Mouse (Mus musculus) liver, embryonic 16.5 days (tissue): ENCODE measurements around the gene S100a11. TPM values are rescaled to one million over a fixed set of nuclear protein-coding genes. Genes with fewer than 3 reads are reported as not detected.

Experiments used
- ATAC-seq: fragments of 200-750 bp; cut with Nextera tagmentation; 2 replicates; pipeline ENCODE4 v1.8.0; 2017; ENCODE audit warnings: low read depth, mild to moderate bottlenecking, moderate number of reproducible peaks, moderate library complexity
- H3K27ac ChIP-seq: fragments of 300-500 bp; sonication (generic); 2 replicates; pipeline ENCODE4 v1.5.1; 2014; ENCODE audit warnings: mild to moderate bottlenecking, low read length
- H3K27me3 ChIP-seq: fragments of 300-500 bp; sonication (generic); 2 replicates; pipeline ENCODE4 v1.6.1; 2014; ENCODE audit warnings: low read depth, low read length, mixed read lengths; ENCODE audit not compliant: control insufficient read depth, insufficient read depth
- H3K36me3 ChIP-seq: fragments of 300-500 bp; sonication (generic); 2 replicates; pipeline ENCODE4 v1.6.1; 2014; ENCODE audit warnings: mild to moderate bottlenecking; ENCODE audit not compliant: control insufficient read depth, insufficient read depth
- H3K4me1 ChIP-seq: fragments of 300-500 bp; sonication (generic); 2 replicates; pipeline ENCODE4 v1.6.1; 2014; ENCODE audit warnings: low read depth, low read length, mixed read lengths; ENCODE audit not compliant: control insufficient read depth
- H3K4me2 ChIP-seq: fragments of 300-500 bp; sonication (generic); 2 replicates; pipeline ENCODE4 v1.6.1; 2014; ENCODE audit warnings: low read depth, low read length, mixed read lengths
- H3K4me3 ChIP-seq: fragments of 300-500 bp; sonication (generic); 2 replicates; pipeline ENCODE4 v1.5.1; 2014; ENCODE audit warnings: low read depth, mild to moderate bottlenecking, low read length
- H3K9ac ChIP-seq: fragments of 300-500 bp; sonication (generic); 2 replicates; pipeline ENCODE4 v1.6.1; 2014; ENCODE audit warnings: low read depth, low read length
- H3K9me3 ChIP-seq: fragments of 300-500 bp; sonication (generic); replicated peaks from 2 replicates; pipeline ENCODE4 v1.6.1; 2016; ENCODE audit warnings: low read length; ENCODE audit not compliant: control insufficient read depth
- WGBS: fragments of 180-500 bp; shearing (Covaris S2); extraction: QIAGEN DNeasy Blood & Tissue Kit; methylation state at CpG from one replicate; pipeline ENCODE4 v1.1.7; 2014; ENCODE audit not compliant: insufficient replicate concordance; 5-methylcytosine and 5-hydroxymethylcytosine counted together
- polyA plus RNA-seq: library from polyadenylated mRNA; unstranded; fragments of >200 nt; fragmentation: Nextera tagmentation; extraction: Ambion mirVana; gene quantifications from 2 replicates; pipeline ENCODE4 v1.2.1, GENCODE M21; 2015

S100a11 gene
- polyA plus RNA-seq, 1 experiment from 2014 or later = 219 TPM

- no peaks in the 10 kb centered on the region for H3K9me3 ChIP-seq
- H3K36me3 ChIP-seq = no peaks in the 10 kb centered on the region
- no peak overlapping the region for H3K27ac ChIP-seq
- no peak overlapping the region for H3K9ac ChIP-seq
- no peak overlapping the region for H3K4me3 ChIP-seq
- no peaks in the 10 kb centered on the region for H3K27me3 ChIP-seq
- no peak for ATAC-seq
- no peaks in the 10 kb centered on the region for H3K4me1 ChIP-seq
- no peak overlapping the region for H3K4me2 ChIP-seq
These were observed 21.2 kb upstream of the S100a11 start for GRCm38 (mm10) chr3:93499129-93499528.

DNA sequence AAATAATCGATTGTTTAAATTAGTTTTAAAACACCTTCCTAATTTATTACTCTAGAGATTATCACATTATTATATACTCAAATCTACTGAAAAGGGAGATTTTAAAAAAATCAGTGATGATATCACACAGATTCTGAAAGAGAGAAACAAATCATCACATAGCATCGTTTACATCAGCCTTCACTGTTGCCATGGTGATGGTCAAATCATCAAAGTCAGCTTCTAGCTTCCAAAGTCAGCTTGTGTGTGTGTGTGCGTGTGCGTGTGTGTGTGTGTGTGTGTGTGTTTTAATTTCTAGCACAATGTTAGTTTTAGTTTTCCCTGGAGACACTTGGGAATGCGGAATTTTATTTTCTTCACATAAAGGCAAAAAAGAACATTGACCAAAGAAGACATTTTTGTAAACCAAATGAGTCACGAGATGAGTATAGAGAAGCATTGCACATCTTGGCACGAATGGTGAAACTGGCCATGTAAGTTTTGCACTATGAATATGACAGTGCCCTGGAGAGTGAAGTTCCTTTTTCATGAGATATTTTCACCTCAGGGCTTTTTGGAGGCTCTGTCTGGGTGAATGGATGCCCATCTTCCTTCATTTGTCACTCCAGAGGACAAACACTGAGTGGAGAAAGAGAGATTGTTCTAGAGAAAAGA lies 15.6 kb upstream of the S100a11 start:
- Histone ChIP-seq H3K9me3 (no peaks in the 10 kb centered on the region), H3K27me3 (no peaks in the 10 kb centered on the region), H3K9ac (no peak overlapping the region), H3K4me2 (no peak overlapping the region), H3K4me3 (no peak overlapping the region), H3K36me3 (no peaks in the 10 kb centered on the region), H3K4me1 (no peaks in the 10 kb centered on the region), H3K27ac (no peak overlapping the region)
- ATAC-seq = no peak
- WGBS = 63% methylated on average over 7 of the region's 7 CpGs

- Histone ChIP-seq H3K4me2 (peak overlapping the region; percentile 32; the same call in 1 of the 2 replicates), H3K27ac (no peak overlapping the region), H3K27me3 (no peaks in the 10 kb centered on the region), H3K4me3 (no peak overlapping the region; the same call in 1 of the 2 replicates), H3K36me3 (no peaks in the 10 kb centered on the region), H3K9me3 (no peaks in the 10 kb centered on the region), H3K9ac (no peak overlapping the region), H3K4me1 (no peaks in the 10 kb centered on the region)
- ATAC-seq = peak; percentile 60
- 24% methylated on average over 30 of the region's 30 CpGs for WGBS
These were observed 14.1 kb upstream of the S100a11 start for GRCm38 (mm10) chr3:93505960-93506863.

DNA sequence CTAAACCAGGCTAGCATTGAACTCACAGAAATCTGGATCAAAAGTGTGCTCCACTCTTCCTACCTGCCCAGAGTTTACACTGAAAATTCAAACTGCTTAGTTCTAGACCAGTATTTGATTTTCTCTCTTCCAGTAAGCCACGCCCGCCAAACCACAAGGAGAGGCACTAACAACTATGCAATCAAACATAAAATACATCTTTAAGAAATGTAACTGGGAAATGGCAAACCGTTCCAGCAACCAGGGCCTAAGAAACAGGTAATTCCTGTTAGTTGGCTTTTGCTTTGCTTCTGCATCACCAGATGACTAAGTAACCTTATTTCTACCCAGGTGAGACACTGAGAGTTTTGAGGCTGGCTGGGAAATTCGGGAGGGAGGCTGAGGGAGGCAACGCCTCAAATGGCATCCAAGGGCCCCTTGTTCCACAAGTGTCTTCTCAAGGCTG lies 13.4 kb upstream of the S100a11 start:
- no peaks in the 10 kb centered on the region for H3K27me3 ChIP-seq
- H3K4me3 ChIP-seq = no peak overlapping the region
- H3K9ac ChIP-seq = no peak overlapping the region
- no peaks in the 10 kb centered on the region for H3K36me3 ChIP-seq
- H3K4me1 ChIP-seq = no peaks in the 10 kb centered on the region
- WGBS = 50% methylated on average over 5 of the region's 5 CpGs
- H3K27ac ChIP-seq = no peak overlapping the region
- no peaks in the 10 kb centered on the region for H3K9me3 ChIP-seq
- ATAC-seq = no peak
- no peak overlapping the region for H3K4me2 ChIP-seq

GRCm38 (mm10) chr3:93509301-93509700 lies 11.0 kb upstream of the S100a11 start:
- Histone ChIP-seq H3K9me3 (no peaks in the 10 kb centered on the region), H3K4me3 (no peak overlapping the region), H3K4me2 (no peak overlapping the region), H3K9ac (no peak overlapping the region), H3K36me3 (no peaks in the 10 kb centered on the region), H3K4me1 (no peaks in the 10 kb centered on the region), H3K27ac (no peak overlapping the region), H3K27me3 (no peaks in the 10 kb centered on the region)
- ATAC-seq = no peak
- 8% methylated on average over 1 of the region's 1 CpGs for WGBS

DNA sequence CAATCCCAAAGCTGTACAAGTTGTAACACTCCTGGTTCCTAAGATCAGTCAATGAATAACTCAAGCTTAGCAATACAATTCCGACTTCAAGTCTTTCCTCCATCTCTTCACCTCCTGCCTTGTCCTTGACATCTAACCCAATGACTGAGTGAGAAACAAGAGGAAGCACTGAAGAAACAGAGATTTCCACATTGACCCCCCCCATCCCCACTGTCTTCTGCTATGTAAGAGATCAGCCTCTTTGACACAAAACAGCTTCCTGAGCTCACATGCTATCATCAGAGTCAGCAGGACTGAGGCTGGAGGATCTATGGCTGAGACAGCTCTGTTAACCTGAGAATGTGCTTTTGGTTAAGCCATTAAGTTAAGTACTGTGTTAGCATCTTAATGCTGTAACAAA lies 9.3 kb upstream of the S100a11 start:
- no peak overlapping the region for H3K4me3 ChIP-seq

GRCm38 (mm10) chr3:93511801-93512200 lies 8.5 kb upstream of the S100a11 start:
- Histone ChIP-seq H3K4me1 (no peaks in the 10 kb centered on the region), H3K4me3 (no peak overlapping the region), H3K9me3 (no peaks in the 10 kb centered on the region), H3K9ac (no peak overlapping the region), H3K27me3 (no peaks in the 10 kb centered on the region), H3K4me2 (no peak overlapping the region), H3K36me3 (no peaks in the 10 kb centered on the region), H3K27ac (no peak overlapping the region)
- 67% methylated on average over 1 of the region's 1 CpGs for WGBS
- ATAC-seq = no peak

More for the DNA sequence above, 9.3 kb upstream of the S100a11 start:
- 45% methylated on average over 1 of the region's 1 CpGs for WGBS
- H3K27me3 ChIP-seq = no peaks in the 10 kb centered on the region
- H3K9ac ChIP-seq = no peak overlapping the region
- H3K36me3 ChIP-seq = no peaks in the 10 kb centered on the region
- ATAC-seq = 0 out of 2 replicates have a peak, but pooled peaks have one; percentile 27
- H3K27ac ChIP-seq = 0 out of 2 replicates have a peak overlapping the region, but pooled peaks have one; percentile 14
- H3K9me3 ChIP-seq = no peaks in the 10 kb centered on the region
- no peaks in the 10 kb centered on the region for H3K4me1 ChIP-seq
- H3K4me2 ChIP-seq = no peak overlapping the region

DNA sequence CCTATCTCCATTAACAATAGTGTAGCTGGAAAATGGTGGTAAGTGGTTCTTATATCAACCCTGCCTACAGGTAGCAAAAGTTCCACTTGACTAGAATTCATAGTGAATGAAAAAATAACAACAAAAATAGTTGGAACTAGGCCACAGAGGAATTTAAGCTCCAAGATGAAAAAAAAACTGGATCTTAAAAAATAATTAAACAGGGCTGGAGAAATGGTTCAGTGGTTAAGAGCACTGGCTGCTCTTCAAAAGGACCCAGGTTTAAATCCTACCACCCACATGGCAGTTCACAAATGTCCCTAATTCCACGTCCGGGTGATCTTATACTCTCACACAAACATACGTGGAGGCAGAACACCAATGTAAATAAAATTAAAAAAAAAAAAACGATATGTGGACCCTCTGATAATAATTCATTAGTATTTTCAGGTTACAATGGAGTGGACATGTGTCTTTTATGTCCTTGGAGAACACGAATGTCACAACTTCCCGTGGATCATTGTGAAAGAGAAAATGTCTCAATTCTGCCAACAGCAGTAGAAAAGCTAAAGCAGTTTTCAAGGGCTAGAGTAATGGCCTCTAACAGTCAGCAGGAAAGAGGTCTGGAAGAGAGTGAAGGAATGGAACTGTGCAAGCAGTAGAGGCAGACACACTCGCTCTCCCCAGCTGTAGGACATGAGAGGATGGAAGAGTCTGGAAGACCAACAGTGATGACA lies 7.7 kb upstream of the S100a11 start:
- ATAC-seq = no peak
- no peak overlapping the region for H3K27ac ChIP-seq

More for the DNA sequence above, 7.7 kb upstream of the S100a11 start:
- H3K4me3 ChIP-seq = no peak overlapping the region
- H3K27me3 ChIP-seq = no peaks in the 10 kb centered on the region
- no peak overlapping the region for H3K9ac ChIP-seq
- no peaks in the 10 kb centered on the region for H3K9me3 ChIP-seq
- H3K36me3 ChIP-seq = no peaks in the 10 kb centered on the region
- H3K4me2 ChIP-seq = no peak overlapping the region
- H3K4me1 ChIP-seq = no peaks in the 10 kb centered on the region
- 57% methylated on average over 7 of the region's 7 CpGs for WGBS
